Mouse (Mus musculus) CH12.LX (cell line): Measurements from ENCODE around the gene Pkn3.

Experiments
- CHD1 ChIP-seq: IDR thresholded peaks from 2 replicates; pipeline ENCODE4 v1.6.1; 2012; ENCODE audit warnings: low read depth, low read length, improper control_type of control experiment, inconsistent platforms
- CTCF ChIP-seq, 2 experiments: IDR thresholded peaks in 1 of 2; conservative IDR thresholded peaks in 1 of 2; 2 replicates each; pipeline ENCODE4 v1.5.1; 2011 to 2012; ENCODE audit warnings: low read depth in 2 of 2, low read length in 2 of 2, improper control_type of control experiment in 1 of 2, inconsistent platforms in 1 of 2, mild to moderate bottlenecking in 1 of 2, moderate library complexity in 1 of 2
- E2F4 ChIP-seq: IDR thresholded peaks from 2 replicates; pipeline ENCODE4 v1.6.1; 2011; ENCODE audit warnings: low read depth, low read length, improper control_type of control experiment; ENCODE audit not compliant: insufficient replicate concordance
- EP300 ChIP-seq: IDR thresholded peaks from 2 replicates; pipeline ENCODE4 v1.6.1; 2011; ENCODE audit warnings: low read length, improper control_type of control experiment
- GABPA ChIP-seq: IDR thresholded peaks from 2 replicates; pipeline ENCODE4 v1.6.1; 2012; ENCODE audit warnings: low read depth, low read length, improper control_type of control experiment, inconsistent platforms; ENCODE audit not compliant: insufficient replicate concordance
- MXI1 ChIP-seq: IDR thresholded peaks from 2 replicates; pipeline ENCODE4 v1.6.1; 2011; ENCODE audit warnings: mild to moderate bottlenecking, low read depth, low read length, improper control_type of control experiment
- NELFE ChIP-seq: IDR thresholded peaks from 2 replicates; pipeline ENCODE4 v1.6.1; 2011; ENCODE audit warnings: low read depth, low read length, improper control_type of control experiment
- POLR2A ChIP-seq: IDR thresholded peaks from 2 replicates; pipeline ENCODE4 v1.6.1; 2011; ENCODE audit warnings: low read depth, mild to moderate bottlenecking, improper control_type of control experiment, low read length
- POLR2AphosphoS2 ChIP-seq: IDR thresholded peaks from 2 replicates; pipeline ENCODE4 v1.6.1; 2011; ENCODE audit warnings: low read depth, low read length, improper control_type of control experiment
- ZC3H11A ChIP-seq: IDR thresholded peaks from 2 replicates; pipeline ENCODE4 v1.6.1; 2012; ENCODE audit warnings: low read depth, mild to moderate bottlenecking, inconsistent platforms, low read length, improper control_type of control experiment

GRCm38 (mm10) chr2:30084113-30084512 lies 6.6 kb downstream of the Pkn3 start:
- TF ChIP-seq POLR2A = no peak
- TF ChIP-seq MXI1 = no peak
- no peak for TF ChIP-seq CTCF (conservative IDR thresholded peaks at IDR 0.05 in 1 of 2, IDR thresholded peaks at IDR 0.05 in 1 of 2; ENCODE audit: low read depth in 2 of 2, low read length in 2 of 2)
- no peak for TF ChIP-seq CHD1
- TF ChIP-seq E2F4 = no peak
- no peak for TF ChIP-seq GABPA
- no peak for TF ChIP-seq ZC3H11A
- TF ChIP-seq EP300 = peak; percentile 36; the same call in 1 of the 2 replicates
- TF ChIP-seq POLR2AphosphoS2 = no peak
- no peak for TF ChIP-seq NELFE
